Mouse (Mus musculus) limb, embryonic 13.5 days (tissue): ENCODE measurements at regions not wholly inside any gene's neighbourhood (a gene's known extent, or its start where the extent isn't known, plus 50 kb on each side); places are given as distances from the start of the nearest gene placed in this dataset.

Experiments
- ATAC-seq: fragments of 200-750 bp; cut with Nextera tagmentation; 2 replicates; pipeline ENCODE4 v1.8.0; 2017; ENCODE audit warnings: low read depth, moderate number of reproducible peaks, moderate TSS enrichment; ENCODE audit not compliant: low FRiP score
- H3K27ac ChIP-seq: fragments of 300-500 bp; sonication (generic); 2 replicates; pipeline ENCODE4 v1.5.1; 2015; ENCODE audit warnings: inconsistent platforms, mild to moderate bottlenecking, moderate library complexity
- H3K27me3 ChIP-seq: fragments of 300-500 bp; sonication (generic); 2 replicates; pipeline ENCODE4 v1.6.1; 2015; ENCODE audit warnings: mild to moderate bottlenecking, inconsistent platforms
- H3K36me3 ChIP-seq: fragments of 300-500 bp; sonication (generic); 2 replicates; pipeline ENCODE4 v1.6.1; 2015; ENCODE audit warnings: inconsistent platforms, mild to moderate bottlenecking, moderate library complexity
- H3K4me1 ChIP-seq: fragments of 300-500 bp; sonication (generic); 2 replicates; pipeline ENCODE4 v1.6.1; 2015; ENCODE audit warnings: inconsistent platforms
- H3K4me2 ChIP-seq: fragments of 300-500 bp; sonication (generic); replicated peaks from 2 replicates; pipeline ENCODE4 v1.6.1; 2015; ENCODE audit warnings: inconsistent platforms, mild to moderate bottlenecking, moderate library complexity
- H3K4me3 ChIP-seq: fragments of 300-500 bp; sonication (generic); 2 replicates; pipeline ENCODE4 v1.5.1; 2015; ENCODE audit warnings: moderate library complexity, mild to moderate bottlenecking, inconsistent platforms
- H3K9ac ChIP-seq: fragments of 300-500 bp; sonication (generic); 2 replicates; pipeline ENCODE4 v1.6.1; 2015; ENCODE audit warnings: mild to moderate bottlenecking, inconsistent platforms
- H3K9me3 ChIP-seq: fragments of 300-500 bp; sonication (generic); 2 replicates; pipeline ENCODE4 v1.6.1; 2016; ENCODE audit warnings: inconsistent platforms
- WGBS: fragments of 180-500 bp; shearing (Covaris S2); methylation state at CpG from one replicate; pipeline ENCODE4 v1.1.7; 2015; 5-methylcytosine and 5-hydroxymethylcytosine counted together

DNA sequence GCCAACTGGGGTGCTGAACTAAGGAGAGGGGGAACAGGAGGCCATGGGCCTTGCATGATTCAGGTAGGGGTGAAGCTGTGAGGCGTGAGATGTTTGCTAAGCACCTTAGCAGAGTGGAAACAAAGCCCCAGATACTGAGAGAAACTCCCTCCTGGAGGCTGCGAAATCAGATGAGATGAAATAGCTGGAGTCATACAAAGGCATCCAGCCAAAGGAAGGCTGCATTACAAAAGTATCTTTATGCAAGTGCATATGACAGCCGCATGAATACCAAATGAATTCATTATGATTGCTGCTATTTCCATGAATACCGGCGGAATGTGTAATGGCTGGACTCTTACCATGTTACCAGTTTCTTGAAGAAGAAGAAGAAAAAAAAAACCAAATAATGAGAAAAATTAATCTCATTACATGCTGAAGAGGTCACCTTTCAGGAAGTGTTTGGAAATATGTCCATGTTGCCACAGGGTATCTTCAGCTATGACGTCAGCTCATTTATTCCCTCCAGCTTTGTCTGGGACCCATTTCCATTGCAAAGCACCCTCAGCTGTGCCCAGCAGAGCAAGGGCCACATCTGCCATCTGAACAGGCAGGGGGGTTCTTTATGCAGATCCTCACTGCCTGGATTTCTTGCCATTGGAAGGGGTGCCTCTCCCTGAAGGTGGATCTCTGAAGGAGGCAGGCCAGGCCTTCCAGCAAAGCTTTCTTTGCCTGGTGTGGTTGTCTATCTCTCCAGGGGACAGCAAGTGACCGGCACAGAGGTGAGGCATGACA lies 551.7 kb upstream of the Mki67 start:
- H3K9ac ChIP-seq: no peak overlapping the region
- no peak overlapping the region for H3K4me2 ChIP-seq
- H3K9me3 ChIP-seq: no peaks in the 10 kb centered on the region
- WGBS: 85% methylated on average over 7 of the region's 7 CpGs
- H3K27me3 ChIP-seq: peaks cover 14% of the 10 kb centered on the region
- no peaks in the 10 kb centered on the region for H3K36me3 ChIP-seq
- ATAC-seq: no peak
- no peak overlapping the region for H3K27ac ChIP-seq
- peaks cover 12% of the 10 kb centered on the region for H3K4me1 ChIP-seq
- no peak overlapping the region for H3K4me3 ChIP-seq

DNA sequence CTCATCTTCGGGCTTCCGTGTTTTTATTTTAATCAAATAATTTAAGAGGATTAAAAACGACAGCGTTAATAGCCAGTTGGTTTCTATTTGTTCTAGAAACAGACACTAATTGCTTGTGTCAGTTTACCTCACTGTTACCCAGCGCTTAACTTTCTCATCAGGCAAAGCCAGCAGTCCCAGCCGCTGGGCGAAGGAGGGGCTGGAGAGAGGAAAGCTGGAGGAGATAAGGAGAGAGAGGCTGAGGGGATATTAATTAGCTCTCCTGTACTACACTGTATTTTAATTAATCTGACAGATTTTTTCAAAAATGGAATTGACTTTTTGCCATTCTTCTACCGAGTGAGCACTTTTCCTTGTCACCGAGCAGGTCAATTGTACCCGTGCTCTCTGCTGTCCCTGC lies 559.5 kb upstream of the Mki67 start:
- 75% methylated on average over 10 of the region's 10 CpGs for WGBS
- Histone ChIP-seq H3K9me3 (no peaks in the 10 kb centered on the region), H3K4me3 (no peak overlapping the region)

DNA sequence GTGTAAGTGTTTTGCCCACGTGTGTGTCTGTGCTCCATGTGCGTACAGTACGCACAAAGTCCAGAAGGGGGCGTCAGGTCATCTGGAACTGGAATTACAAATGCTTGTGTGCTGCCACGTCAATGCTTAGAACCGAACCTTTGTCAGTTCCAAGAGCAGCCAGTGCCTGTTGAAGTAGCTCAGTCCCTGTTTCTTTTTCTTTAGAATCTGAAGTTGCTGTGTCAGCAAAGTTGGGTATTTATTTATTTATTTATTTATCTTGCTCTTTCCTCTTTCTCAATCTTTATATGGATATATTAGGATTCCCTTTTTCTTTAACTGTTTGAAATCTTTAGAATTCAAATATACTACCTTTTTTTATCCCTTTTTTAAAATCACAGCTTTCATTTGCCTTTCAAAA lies 567.6 kb upstream of the Mki67 start:
- Histone ChIP-seq H3K27me3 (no peaks in the 10 kb centered on the region), H3K9ac (no peak overlapping the region), H3K4me2 (no peak overlapping the region), H3K4me1 (no peaks in the 10 kb centered on the region), H3K9me3 (no peaks in the 10 kb centered on the region), H3K4me3 (no peak overlapping the region), H3K36me3 (no peaks in the 10 kb centered on the region), H3K27ac (no peak overlapping the region)
- WGBS: 85% methylated on average over 6 of the region's 6 CpGs
- no peak for ATAC-seq

More for the DNA sequence above, 559.5 kb upstream of the Mki67 start:
- ATAC-seq: no peak
- Histone ChIP-seq H3K36me3 (no peaks in the 10 kb centered on the region), H3K27me3 (peaks cover 6% of the 10 kb centered on the region; the same call in 1 of the 2 replicates), H3K4me1 (peaks cover 6% of the 10 kb centered on the region), H3K27ac (no peak overlapping the region), H3K4me2 (no peak overlapping the region), H3K9ac (no peak overlapping the region)

DNA sequence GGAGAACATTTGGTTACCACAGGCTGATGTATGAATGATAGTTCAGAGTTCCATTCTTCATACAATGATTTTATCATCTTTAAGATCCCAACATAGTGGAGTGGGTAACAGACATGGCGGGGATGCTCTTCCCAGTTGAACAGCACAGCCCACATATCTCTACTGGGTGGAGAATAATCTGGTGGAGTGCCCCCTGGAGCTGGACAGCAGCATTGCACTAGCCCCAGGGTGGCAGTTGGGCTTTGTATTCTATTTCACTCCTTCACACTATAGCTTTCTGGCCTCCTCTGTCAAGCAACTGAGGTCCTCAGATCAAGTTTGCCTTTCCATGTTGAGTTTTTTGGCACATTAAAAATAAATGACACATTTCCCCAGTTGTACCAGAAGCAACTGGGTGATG lies 569.4 kb upstream of the Mki67 start:
- no peak overlapping the region for H3K4me3 ChIP-seq
- ATAC-seq: no peak
- H3K9me3 ChIP-seq: no peaks in the 10 kb centered on the region
- no peak overlapping the region for H3K9ac ChIP-seq
- no peak overlapping the region for H3K4me2 ChIP-seq
- no peaks in the 10 kb centered on the region for H3K4me1 ChIP-seq
- no peaks in the 10 kb centered on the region for H3K27me3 ChIP-seq
- no peaks in the 10 kb centered on the region for H3K36me3 ChIP-seq
- 91% methylated on average over 1 of the region's 1 CpGs for WGBS
- no peak overlapping the region for H3K27ac ChIP-seq

DNA sequence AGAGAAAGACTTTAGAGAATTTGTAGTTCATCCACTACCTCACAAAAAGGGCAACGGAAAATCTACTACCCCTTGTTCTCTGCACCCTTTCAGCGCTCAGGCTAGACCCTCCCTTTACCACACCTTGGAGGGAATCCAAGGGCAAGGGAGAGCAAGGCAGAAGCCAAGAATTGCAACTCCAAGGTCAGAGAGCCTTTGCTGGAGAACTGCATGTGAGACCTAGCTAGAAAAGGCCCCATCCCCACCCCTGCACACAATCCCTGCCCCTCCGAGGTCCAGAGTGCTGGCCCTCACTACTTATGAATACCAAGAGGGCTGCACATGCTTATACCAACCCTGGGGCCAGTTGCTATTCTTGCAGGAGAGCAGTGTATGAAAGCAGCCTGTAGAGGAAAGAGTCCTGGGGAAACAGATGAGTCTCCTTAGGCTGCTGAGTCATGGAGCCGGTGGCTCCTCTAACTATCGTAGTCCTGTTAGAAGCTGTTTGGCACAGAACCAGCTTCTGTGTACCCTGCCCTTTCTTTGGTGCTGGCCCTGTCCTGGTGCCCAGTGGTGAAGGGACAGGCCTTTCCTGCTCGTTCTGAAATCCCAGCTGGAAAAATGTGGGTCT lies 577.5 kb upstream of the Mki67 start:
- no peak overlapping the region for H3K9ac ChIP-seq
- H3K27me3 ChIP-seq: no peaks in the 10 kb centered on the region
- no peak for ATAC-seq
- H3K4me2 ChIP-seq: no peak overlapping the region
- H3K4me1 ChIP-seq: peaks cover 7% of the 10 kb centered on the region
- H3K4me3 ChIP-seq: no peak overlapping the region
- no peaks in the 10 kb centered on the region for H3K9me3 ChIP-seq
- 69% methylated on average over 6 of the region's 6 CpGs for WGBS
- H3K27ac ChIP-seq: 0 out of 2 replicates have a peak overlapping the region, but pooled peaks have one; percentile 11
- H3K36me3 ChIP-seq: no peaks in the 10 kb centered on the region

DNA sequence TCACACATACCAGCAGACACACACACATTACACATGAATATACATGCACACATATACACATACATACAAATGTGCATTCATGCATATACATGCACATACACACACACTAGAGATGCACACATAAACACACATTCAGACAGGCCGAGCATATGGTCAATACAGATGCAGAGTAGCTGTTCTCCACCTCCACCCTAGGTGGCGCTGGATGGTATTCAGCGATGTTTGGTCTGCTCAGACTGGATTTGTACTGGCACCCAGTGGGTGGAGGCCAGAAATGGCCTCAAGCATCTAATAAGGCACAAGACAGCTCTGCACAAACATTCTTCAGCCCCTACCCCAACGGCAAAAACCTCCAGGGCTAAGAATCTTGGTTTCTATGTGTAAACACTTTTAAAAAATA lies 578.3 kb upstream of the Mki67 start:
- no peak overlapping the region for H3K27ac ChIP-seq
- no peak overlapping the region for H3K9ac ChIP-seq
- no peak overlapping the region for H3K4me2 ChIP-seq
- peaks cover 7% of the 10 kb centered on the region for H3K4me1 ChIP-seq
- H3K36me3 ChIP-seq: no peaks in the 10 kb centered on the region
- H3K4me3 ChIP-seq: no peak overlapping the region
- no peak for ATAC-seq
- 36% methylated on average over 4 of the region's 4 CpGs for WGBS
- no peaks in the 10 kb centered on the region for H3K9me3 ChIP-seq
- H3K27me3 ChIP-seq: peaks cover 3% of the 10 kb centered on the region; the same call in 1 of the 2 replicates

DNA sequence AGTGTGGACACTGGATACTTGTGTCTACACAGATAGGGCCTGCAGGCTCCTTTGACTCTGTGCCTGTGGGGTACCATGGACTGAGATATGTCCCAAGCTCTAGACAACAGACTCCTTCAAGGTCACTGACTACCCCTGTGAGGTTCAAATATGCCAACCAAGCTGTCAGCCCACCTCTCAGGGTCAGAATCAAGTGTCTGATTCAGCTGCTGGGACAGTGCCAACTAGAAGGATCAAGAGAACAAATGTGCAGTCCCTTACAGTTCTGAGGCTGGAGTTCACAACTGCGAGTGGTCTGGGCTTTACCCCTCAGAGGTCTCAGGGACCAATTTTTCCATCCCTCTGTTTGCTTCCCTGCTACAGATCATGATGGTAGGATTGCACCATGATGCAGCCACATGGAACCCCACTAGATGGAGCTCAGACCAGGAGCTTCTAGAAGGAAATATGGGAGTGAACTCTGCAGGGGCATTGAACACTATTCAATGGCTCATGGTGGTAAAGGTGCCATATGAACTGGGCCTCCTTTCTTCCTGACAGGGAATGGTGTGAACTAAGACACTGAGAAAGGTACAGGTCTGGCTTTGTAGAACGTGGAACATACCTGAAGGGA lies 581.8 kb upstream of the Mki67 start:
- H3K4me3 ChIP-seq: no peak overlapping the region
- H3K27ac ChIP-seq: no peak overlapping the region
- no peaks in the 10 kb centered on the region for H3K9me3 ChIP-seq
- H3K27me3 ChIP-seq: peaks cover 3% of the 10 kb centered on the region; the same call in 1 of the 2 replicates
- 72% methylated on average over 2 of the region's 2 CpGs for WGBS
- no peak for ATAC-seq
- H3K4me2 ChIP-seq: no peak overlapping the region
- H3K9ac ChIP-seq: no peak overlapping the region
- H3K36me3 ChIP-seq: no peaks in the 10 kb centered on the region
- peaks cover 7% of the 10 kb centered on the region for H3K4me1 ChIP-seq

DNA sequence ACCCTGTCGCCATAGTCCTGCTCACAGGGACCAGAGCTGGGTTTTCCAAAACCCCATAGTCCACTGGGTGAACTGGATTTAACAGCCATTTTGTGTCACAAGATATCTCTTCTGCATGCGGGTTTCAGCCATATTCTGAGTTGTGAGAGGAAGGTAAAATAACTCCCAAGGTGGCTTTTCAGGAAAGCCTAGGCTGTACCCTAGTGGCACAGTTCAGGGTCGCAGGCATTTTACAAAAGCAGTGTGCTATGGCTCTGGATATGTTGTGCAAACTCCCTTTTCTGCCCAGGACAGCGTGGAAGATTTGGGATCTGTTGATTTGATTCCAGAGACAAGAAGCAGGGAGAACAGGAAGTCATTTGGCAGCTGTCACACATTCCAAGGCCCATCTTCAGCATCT lies 588.3 kb upstream of the Mgmt start:
- Histone ChIP-seq H3K36me3 (no peaks in the 10 kb centered on the region), H3K4me1 (peaks cover 11% of the 10 kb centered on the region; the same call in 1 of the 2 replicates), H3K27ac (peak overlapping the region; percentile 48; the same call in 1 of the 2 replicates), H3K9me3 (no peaks in the 10 kb centered on the region), H3K27me3 (no peaks in the 10 kb centered on the region), H3K4me2 (no peak overlapping the region), H3K4me3 (no peak overlapping the region), H3K9ac (no peak overlapping the region)
- WGBS: 67% methylated on average over 4 of the region's 4 CpGs
- ATAC-seq: no peak

DNA sequence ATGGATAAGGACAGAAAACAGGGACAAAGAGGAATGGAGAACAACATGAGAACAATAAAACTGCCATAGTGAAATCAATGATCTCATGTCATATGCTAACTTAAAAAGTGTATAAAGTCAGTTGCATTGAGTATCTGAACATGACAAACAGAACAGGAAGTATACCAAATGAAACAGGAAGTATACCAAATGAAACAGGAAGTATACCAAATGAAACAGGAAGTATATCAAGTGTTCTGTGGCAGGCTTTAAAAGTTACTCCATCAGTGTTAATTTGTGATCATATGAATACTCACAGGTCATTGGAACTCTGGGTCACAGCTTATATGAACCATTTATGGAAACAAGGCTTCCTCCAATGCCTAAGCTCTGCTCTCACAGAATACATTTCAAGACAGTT lies 585.6 kb upstream of the Mgmt start:
- Histone ChIP-seq H3K36me3 (no peaks in the 10 kb centered on the region), H3K27ac (no peak overlapping the region), H3K4me3 (no peak overlapping the region), H3K9ac (no peak overlapping the region), H3K4me2 (no peak overlapping the region), H3K27me3 (no peaks in the 10 kb centered on the region), H3K4me1 (peaks cover 17% of the 10 kb centered on the region), H3K9me3 (no peaks in the 10 kb centered on the region)
- ATAC-seq: no peak

DNA sequence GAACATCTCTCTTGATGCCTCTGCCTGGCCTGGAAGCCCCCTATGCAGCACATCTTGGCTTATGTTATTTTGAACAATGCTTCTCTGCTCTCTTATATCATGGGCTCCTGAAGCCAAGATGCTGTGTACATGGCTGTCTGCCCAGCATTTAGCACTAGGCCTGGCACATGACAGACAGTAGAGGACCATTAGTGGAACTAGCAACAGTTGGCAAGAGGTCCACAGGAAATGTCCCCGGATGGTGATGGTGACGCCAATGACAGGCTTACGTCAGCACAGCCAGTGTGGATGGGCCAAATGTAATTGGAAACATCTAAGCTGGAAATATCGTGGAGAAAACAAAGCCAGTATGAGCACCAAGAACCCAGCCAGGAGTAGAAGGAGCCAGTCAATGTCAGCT lies 567.1 kb upstream of the Mgmt start:
- 0 out of 2 replicates have a peak, but pooled peaks cover 2% of the 10 kb centered on the region for H3K9me3 ChIP-seq
- ATAC-seq: no peak
- no peaks in the 10 kb centered on the region for H3K36me3 ChIP-seq
- WGBS: 82% methylated on average over 4 of the region's 4 CpGs
- peaks cover 14% of the 10 kb centered on the region; the same call in 1 of the 2 replicates for H3K4me1 ChIP-seq
- H3K4me3 ChIP-seq: no peak overlapping the region
- H3K27me3 ChIP-seq: 0 out of 2 replicates have a peak, but pooled peaks cover 2% of the 10 kb centered on the region
- no peak overlapping the region for H3K27ac ChIP-seq
- no peak overlapping the region for H3K9ac ChIP-seq
- H3K4me2 ChIP-seq: no peak overlapping the region

DNA sequence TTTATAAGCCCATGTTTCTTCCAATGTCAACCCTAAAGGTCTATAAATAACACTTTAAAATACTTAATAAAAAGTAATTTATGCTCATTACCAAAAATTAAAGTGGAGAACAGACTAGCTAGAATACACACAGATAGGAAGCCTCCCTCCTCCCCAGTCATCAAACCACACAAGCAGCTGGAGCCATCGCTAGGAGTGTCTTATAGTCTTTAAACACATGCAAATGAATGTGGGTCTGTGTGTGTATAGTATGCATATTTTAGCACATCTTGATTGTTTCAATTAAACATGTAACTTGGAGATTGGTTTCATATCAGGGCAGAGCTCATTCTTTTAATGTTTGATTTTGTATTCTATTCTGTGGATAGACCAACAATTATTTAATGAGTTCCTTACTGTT lies 564.0 kb upstream of the Mgmt start:
- no peak for ATAC-seq
- Histone ChIP-seq H3K4me3 (no peak overlapping the region), H3K4me1 (peaks cover 22% of the 10 kb centered on the region; the same call in 1 of the 2 replicates), H3K9me3 (0 out of 2 replicates have a peak, but pooled peaks cover 2% of the 10 kb centered on the region), H3K36me3 (no peaks in the 10 kb centered on the region), H3K4me2 (no peak overlapping the region), H3K9ac (no peak overlapping the region), H3K27ac (no peak overlapping the region), H3K27me3 (no peaks in the 10 kb centered on the region)
- WGBS: 81% methylated on average over 1 of the region's 1 CpGs

DNA sequence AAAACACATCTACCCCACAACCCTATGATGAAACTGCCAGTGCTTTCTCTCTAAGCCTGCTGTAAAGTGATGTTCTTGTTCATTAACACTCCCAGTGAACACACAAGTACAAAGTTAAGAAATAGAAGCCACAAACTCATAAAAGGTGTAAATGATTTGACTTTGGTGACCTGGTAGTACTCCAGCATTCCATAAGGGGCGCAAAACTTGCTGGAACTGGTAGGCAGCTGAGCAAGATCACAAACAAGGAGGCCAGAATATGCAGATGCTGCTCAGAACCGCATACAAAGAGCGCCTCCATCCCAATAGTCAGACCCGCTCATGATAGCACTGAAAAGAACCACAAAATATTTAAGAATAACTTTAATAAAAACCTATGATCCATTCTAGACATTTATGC lies 561.6 kb upstream of the Mgmt start:
- no peaks in the 10 kb centered on the region for H3K9me3 ChIP-seq
- no peak for ATAC-seq
- 43% methylated on average over 4 of the region's 4 CpGs for WGBS
- H3K9ac ChIP-seq: no peak overlapping the region
- no peaks in the 10 kb centered on the region for H3K27me3 ChIP-seq
- no peak overlapping the region for H3K4me2 ChIP-seq
- no peak overlapping the region for H3K4me3 ChIP-seq
- H3K27ac ChIP-seq: no peak overlapping the region
- peaks cover 16% of the 10 kb centered on the region; the same call in 1 of the 2 replicates for H3K4me1 ChIP-seq
- H3K36me3 ChIP-seq: no peaks in the 10 kb centered on the region
